Mouse (Mus musculus) thymus, adult 2 months (tissue): ENCODE data around the gene Plce1.

Source experiments
- CTCF ChIP-seq: fragments of 200-500 bp; IDR thresholded peaks from 2 replicates; pipeline ENCODE4 v1.5.1; 2012; ENCODE audit warnings: mild to moderate bottlenecking, control low read depth, low read length, moderate library complexity, borderline replicate concordance; ENCODE audit not compliant: control insufficient read depth, poor library complexity, insufficient read depth; ENCODE audit errors: extremely low read depth
- POLR2A ChIP-seq: fragments of 200-500 bp; IDR thresholded peaks from 2 replicates; pipeline ENCODE4 v1.6.1; 2012; ENCODE audit warnings: mild to moderate bottlenecking, low read length, control low read depth, moderate library complexity; ENCODE audit not compliant: control insufficient read depth, poor library complexity, insufficient read depth; ENCODE audit errors: extremely low read depth

GRCm38 (mm10) chr19:38480156-38480720 lies 671 bp upstream of the Plce1 start:
- TF ChIP-seq CTCF (no peak), POLR2A (no peak)
